Mouse (Mus musculus) cerebellum, adult 9-11 months (tissue): ENCODE measurements around the gene Tmppe.

Experiments used
- DNase-seq: peaks from one replicate; pipeline ENCODE4 v3.0.0; 2022

Gene Tmppe

DNA sequence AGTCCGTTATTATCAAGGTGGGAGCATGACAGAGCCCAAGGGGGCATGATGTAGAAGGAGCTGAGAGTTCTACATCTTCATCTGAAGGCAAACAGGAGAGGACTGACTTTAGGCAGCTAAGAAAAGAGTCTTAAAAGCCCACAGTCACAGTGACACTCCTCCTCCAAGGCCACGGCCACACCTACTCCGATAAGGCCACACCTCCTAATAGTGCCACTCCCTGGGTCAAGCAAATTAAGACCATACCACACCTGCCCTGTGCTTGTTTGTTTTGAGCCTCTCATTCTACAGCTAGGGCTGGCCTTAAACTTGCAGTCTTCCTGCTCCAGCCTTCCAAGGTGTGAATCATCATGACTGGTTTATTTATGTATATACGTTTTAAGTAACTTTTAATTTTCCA is 5.6 kb upstream of the Tmppe start:
- no peak for DNase-seq

DNA sequence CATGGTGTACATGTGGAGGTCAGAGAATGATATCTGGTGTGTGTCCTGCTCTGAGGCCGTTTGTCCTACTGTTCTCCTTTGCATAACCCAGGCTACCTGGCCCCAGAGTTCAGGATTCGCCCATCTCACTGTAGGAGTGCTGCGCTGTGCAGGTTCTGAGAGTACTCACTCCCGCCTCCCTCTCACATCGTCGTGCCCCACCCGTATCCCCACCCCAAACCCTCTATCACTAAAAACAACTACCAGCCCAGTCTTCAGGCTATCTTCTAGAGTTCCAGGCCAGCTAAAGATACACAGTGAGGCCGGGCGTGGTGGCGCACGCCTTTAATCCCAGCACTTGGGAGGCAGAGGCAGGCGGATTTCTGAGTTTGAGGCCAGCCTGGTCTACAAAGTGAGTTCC is 1.2 kb upstream of the Tmppe start:
- DNase-seq = no peak

DNA sequence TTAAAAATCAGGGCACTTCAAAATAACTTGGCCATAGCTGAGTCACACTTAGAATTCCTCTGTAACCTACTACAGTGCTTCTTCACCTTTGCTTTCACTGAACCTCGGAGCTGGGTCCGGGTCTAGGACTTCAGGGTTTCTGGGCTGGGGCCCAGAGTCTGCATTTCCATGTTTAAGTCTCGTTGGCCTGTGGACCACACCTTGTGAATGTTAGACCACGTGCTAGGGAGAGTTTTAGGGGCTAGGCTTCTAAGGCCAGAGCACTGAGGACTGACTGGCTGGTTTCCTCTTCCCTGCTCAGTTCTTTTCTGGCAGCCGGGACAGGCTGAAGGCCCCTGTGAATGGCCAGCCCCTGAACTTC is 337 bp upstream of the Tmppe start:
- no peak for DNase-seq

DNA sequence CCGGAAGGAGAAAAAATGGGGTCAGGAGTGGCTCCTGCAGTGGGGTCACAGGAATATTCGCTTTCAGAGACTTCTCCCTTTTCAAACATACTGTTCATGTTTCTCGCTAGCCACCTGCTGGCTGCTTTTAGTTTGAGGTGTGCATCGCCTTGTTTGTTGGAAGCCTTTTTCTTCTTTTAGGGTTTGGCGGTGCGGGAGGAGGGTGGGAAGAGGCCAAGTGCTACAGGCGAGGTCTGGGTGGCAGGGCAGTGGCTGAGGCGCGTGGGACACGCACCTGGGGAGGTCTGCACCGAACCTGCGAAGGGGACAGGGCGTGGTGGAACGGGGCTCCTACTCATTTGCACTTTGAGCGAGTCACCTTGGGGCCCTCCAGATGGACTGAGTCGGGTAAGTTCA is 778 bp downstream of the Tmppe start:
- DNase-seq = peak; percentile 40

DNA sequence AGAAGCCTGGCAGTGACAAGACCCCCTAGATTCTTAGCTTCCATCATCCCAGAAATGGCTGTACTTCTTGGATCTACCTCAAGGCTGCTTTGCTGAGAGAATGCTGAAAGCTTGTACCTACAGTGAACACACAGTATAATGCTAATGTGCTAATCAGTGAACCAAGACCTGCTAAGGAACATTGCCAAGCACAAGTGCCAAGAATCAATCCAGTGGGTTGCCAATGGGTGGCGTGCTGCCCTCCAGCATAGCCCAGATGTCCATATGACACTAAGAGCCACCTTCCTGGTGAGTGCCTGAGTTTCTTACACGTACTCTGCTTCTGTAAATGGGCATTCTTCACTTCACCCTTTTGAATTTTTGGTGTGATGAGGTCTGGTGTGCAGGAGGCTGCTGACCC is 6.8 kb downstream of the Tmppe start:
- no peak for DNase-seq

DNA sequence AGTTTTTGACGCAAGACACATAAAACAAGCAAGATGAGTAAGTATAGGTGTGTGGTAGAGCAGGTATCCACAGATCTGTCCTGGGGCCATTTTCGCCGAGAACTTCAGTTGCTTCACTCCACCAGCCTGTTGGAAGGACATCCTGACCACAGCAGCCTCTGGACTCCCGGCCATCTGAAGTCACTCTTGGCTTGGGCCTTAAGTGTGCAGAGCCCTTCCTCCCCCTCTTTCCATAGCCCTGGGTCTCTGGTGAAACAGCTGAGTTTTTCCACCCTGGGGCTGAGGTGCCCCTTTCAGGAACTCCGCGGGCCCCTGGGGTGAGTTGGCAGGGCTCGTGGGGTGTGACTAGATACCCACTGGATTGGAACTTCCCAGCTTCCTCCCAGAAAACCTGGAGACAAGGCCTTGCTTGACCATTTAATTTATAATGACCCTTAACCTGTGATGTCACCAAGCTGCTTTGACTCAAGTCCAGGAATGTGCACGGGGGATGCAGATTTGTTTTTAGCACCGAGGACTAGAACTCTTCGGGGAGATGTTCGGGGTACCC is 9.5 kb downstream of the Tmppe start:
- no peak for DNase-seq

DNA sequence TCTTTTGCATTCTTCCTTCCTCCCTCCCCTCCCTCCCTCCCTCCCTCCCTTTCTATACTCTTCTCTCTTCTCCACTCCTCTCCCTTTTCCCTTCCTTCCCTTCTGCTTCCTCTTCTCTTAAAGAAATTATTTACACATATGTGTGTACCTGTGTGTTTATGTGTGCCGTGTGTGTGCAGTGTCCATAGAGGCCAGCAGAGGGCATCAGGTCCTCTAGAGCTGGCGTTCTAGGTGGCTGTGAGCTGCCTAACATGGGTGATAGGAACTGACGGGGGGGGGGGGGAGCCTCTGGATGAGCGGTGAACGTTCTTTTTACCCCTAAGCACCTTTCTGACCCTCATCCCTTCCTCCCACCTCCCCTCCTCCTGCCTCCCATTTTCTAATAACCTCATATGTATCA is 10.4 kb downstream of the Tmppe start:
- no peak for DNase-seq

DNA sequence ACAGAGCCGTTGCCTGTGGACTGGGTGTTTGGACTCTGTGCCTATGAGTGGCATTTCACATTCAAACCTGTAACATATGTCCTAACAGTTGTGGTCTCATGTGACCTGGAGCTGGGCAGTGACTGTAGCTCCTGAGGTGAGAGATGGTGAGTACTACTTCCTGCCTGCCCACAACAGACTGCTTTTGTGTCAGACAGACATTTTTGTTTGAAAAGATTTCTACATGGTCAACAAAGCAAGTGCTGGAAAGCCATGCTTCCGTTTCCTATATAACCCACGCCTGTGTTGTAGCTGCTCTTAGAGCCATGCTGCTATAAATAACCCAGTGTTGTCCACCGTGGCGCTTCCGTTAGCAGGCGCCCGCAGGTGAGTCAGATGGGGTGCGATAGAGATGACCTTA is 11.5 kb downstream of the Tmppe start:
- DNase-seq = no peak

DNA sequence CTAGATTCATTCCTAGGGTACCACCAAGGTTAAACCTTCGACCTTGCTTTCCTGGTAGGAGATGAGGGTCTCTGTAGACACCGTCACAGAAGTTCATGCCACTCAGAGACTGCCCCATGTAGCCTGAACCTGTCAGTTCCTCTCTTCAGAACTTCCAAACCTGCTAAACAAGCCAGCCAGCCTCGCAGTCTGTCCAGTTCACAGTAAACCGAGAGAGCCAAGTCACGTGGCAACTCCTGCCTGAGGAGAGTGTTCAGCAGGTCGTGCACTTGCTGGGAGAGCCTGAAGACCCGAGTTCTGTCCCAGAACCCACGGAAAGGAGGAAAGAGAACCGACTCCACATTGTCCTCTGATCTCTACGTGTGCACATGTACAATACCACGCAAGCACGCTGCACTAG is 13.0 kb downstream of the Tmppe start:
- no peak for DNase-seq

DNA sequence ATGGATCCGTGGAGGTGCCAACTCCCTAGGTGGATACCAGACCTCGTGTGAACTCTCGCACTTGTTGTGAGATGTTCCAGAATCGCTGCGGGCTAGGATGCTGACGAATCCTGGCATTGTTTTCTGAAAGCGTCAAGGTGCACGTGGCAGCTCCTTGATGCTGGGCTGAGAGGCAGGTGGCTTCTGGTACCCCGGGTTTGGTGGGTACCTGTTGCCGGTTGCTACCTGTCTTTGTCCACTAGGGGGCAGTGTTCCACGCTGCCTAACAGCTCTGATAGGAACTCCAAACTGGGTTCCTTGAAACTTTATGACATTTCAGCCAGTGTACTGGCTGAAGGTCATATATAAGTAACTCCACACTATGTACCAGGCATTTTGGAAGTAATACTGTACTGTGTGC is 14.8 kb downstream of the Tmppe start:
- no peak for DNase-seq

DNA sequence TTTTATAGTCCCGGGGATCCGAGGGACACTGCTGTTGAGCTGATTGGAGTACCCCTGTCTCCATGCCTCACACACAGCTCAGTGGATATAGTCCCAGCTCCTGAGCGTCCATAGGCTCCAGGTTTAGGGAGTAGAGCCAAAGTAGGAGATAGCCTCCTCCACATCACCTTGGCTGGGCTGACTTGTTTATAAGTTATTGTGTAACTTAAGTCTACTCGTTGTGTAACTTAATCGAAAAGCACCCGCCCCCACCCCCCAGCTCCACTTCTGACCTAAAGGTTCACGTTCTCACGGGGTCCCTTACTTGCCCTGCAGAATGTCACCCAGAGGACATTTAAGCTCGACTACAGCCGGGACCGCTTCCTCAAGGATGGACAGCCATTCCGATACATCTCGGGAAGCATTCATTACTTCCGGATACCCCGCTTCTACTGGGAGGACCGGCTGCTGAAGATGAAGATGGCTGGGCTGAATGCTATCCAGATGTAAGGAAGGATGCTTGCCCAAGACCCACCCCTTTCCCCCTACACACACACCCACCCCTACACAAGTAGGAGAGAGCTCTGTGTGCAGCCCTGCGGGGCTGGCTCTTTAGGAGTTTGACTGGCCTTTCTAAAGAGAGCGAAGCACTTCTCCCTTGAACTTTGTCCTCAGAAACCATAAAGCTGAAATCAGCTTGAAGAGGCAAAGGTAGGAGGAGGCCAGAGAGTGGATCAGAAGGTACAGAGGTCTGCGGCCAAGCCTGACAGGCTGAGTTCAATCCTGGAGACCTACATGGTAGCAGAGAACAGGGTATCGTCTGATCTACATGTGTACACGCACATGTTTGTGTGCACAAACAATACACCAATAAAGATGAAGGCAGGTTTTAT is 16.0 kb downstream of the Tmppe start:
- DNase-seq = no peak

DNA sequence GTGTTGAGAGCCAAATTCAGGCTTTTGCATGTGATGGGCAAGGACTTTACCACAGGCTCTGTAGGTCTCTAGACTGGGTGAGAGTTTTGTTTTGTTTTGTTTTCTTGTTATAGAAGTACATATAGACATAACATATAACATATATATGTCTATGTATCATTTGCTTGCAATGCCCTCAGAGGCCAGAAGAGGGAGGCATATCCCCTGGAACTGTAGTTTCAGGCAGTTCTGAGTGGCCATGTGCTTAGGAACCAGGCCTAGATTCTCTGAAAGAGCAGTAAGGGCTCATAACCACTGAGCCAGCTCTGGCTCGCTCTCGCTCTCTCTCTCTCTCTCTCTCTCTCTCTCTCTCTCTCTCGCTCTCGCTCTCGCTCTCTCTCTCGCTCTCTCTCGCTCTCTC is 17.3 kb downstream of the Tmppe start:
- no peak for DNase-seq

DNA sequence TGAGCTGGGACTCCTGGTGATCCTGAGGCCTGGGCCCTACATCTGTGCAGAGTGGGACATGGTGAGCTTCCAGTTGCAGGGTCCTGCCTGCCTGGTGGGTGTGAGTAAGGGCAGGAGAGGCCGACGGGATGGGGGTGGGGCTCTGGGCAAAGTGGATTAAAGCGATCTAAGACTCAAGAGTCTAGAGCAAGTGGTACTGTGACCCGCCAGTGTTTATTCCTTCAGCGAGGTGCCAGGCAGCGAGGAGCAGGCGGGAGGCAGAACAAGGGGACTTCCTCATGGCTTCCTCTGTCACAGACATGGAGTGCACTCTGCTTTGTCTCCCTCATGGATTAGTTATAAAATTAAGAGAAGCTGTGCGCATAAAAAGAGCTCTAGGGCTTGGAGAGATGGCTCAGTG is 19.5 kb downstream of the Tmppe start:
- no peak for DNase-seq

DNA sequence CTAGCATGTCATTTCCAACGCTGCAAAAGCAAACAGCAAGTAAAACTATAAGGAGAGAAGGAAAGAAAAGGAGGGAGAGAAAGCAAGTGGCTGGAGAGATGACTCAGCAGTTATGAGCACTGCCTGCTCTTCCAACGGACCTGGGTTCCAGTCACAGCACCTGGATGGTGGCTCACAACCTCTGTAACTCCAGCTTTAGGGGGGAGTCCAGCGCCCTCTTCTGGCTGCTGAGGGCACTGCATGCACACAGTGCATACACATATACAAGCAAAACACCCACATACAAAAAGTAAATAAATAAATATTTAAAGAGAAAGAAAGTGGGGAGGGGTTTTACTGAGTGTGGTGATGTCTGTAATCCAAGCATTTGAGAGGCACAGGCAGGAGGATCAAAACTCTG is 20.1 kb downstream of the Tmppe start:
- DNase-seq = no peak

DNA sequence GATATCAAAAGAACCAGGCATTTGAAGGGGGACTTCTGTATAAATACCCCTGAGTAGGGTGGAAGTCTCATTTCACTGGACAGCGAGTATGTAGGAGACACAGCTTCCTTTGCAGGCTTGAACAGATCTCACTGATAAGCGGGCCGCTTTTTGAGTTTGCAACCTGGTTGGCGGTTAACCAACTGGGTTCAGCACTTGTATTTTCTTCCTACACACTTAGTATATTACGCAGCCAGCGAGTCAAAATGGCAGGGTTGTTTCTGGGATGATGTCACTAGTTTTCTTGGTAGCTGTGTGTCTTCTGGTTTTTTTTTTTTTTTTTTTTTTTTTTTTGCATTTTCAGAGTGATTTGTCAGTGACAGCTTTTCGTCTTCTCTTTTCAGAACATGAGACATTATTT is 20.9 kb downstream of the Tmppe start:
- no peak for DNase-seq

DNA sequence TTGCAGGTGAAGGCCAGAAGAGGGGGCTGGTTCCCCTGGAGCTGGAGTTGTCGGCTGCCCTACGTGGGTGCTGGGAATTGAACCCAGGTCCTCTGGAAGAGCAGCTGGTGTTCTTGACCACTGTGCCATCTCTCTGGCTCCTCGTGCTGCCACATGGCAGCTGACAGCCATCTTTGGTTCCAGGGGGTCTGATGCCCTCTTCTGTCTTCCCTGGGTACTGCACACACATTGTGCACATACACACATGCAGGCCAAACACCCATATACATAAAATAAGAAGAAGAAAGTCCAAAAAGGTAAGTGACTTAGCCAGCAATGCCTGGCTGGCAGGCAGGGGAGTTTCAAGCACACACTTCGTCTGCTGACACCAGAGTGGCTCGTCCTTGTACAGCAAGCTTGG is 24.7 kb downstream of the Tmppe start:
- DNase-seq = no peak

DNA sequence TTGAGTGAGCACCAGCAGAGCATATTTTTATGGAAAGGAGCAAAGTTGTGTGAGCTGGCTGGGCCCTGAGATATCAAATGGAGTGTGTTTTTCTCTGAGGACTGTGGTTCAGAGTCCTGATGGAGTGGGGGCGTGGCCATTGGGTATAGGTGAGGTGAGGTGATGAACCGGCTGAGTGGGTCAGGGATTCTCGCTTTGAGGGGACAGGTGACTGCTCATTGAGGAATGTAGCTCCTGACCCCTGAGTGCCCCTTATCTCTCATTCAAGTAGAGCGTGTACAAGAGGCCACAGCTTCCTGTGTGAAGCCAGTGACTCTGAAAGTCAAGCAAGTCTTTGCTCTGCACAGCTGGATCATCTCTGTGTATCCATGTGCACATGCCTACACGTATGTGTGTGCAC is 25.3 kb downstream of the Tmppe start:
- DNase-seq = no peak

DNA sequence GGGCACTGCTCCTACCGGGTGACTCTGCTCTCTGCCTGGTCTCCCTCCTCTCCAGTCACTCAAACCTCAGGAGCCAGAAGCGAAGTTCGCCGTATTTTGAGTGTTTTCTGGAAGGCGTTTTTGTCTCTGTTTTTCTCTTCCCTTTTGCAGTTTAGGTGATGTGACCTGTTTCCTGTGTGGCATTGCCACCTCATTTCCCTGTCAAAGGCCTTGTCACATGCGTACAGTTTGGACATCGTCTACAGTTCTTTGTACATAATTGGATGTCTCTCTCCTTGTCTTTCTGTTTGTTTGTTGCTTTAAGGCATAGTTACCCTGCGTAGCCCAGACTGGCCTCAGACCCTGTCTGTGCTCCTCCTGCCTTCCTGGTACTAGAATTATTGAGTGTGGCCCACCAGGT is 26.5 kb downstream of the Tmppe start:
- DNase-seq = no peak

DNA sequence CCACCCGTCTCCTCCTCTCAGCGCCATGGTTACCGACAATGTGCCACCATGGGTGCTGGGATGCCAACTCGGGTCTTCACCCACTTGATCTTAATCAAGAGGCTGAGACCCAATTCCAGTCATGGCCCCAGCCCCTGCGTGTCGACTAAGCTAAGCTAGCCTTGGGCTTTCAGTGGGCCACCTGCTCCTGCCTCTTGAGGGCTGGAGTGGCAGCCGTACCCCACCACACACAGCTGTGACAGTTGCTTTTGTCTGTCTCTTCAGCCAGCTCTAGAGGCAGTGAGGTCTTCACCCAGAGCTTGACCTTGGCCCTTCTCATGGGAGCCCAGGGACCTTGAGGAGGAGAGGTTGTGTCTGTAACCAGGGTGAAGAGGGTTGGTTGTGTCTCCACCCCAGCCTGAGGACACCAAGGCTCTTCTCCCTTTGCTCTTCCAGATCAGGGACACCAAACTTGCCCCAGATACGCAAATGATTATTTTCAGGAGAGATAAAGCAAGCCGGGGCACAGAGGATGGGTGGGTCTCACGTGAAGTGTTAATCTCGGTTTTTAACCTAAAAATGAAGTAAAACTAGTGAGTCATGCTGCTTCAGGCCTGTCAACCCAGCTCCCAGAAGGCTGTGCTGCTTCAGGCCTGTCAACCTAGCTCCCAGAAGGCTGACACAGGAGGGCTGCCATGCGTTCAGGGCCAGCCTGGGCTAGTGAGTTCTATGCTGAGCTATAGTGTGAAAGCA is 27.4 kb downstream of the Tmppe start:
- DNase-seq = no peak

DNA sequence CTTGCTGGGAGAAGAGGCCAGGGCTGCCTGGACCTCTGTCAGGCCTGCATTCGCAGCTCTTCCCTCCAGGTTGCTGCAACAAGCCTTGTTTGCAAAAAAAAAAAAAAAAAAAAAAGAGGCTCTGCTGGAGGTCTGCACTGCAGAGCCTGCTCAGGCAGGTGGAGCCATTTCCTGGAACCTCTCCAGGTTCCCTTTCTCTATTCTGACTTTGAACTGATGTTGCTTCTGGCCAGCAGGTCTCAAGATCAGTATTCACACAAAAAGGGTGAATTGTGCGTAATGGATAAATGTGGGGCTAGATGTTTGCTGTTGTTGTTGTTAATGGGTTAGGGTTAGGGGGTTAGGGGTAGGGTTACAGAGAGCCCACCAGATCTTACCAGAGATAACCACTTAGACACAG is 34.8 kb downstream of the Tmppe start:
- no peak for DNase-seq

DNA sequence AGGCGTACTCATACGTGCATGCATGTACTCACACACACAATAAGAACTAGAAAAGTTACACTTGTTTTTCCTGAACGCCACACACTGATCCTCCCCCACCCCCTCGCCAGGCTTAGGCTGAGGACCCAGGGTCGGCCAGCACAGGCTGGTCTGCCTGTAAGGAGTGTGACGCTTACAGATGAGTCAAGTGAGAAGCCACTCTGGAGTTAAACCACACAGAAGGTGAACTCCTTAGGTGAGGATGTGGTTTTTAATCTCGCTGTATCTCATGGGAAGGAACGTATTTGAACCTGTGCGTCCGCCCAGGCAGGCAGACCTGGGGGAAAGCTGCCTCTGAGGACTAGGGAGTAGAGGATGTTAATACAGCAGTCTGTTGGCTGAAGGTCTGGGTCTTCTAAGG is 39.6 kb downstream of the Tmppe start:
- no peak for DNase-seq

DNA sequence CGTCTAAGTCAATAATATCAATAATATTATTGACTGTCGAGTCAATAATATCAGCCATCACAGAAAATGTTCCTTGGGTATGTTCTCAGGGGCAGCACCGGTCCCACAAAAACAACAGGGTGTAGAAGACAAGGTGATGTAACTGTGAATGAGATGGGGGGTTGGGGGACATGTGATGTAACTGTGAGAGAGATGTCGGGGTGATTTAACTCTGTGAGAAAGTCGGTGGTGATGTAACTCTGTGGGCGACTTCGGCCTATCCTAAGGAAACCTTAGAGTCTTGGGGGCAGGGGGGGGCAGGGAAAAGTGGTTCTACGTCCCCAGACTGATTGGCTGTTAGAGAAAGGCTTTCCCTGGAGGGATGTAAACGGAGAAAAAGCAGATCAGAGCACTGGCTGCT is 41.3 kb downstream of the Tmppe start:
- DNase-seq = no peak

DNA sequence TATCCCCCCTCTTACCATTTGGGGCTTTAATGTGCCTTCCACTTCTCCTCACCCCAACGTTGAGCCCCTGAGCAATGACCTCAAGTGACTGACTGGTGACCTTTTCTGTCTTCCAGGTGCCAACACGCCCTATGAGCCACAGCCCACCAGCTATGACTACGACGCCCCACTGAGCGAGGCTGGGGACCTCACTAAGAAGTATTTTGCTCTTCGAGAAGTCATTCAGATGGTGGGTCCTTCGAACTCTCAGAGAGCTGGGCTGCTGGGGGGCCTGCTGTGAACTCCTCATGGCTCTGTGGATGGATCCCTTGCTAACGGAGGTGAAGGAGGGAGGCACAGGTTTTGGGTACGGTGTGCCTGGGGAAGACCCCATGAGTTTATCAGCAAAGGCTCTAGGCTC is 42.0 kb downstream of the Tmppe start:
- no peak for DNase-seq

DNA sequence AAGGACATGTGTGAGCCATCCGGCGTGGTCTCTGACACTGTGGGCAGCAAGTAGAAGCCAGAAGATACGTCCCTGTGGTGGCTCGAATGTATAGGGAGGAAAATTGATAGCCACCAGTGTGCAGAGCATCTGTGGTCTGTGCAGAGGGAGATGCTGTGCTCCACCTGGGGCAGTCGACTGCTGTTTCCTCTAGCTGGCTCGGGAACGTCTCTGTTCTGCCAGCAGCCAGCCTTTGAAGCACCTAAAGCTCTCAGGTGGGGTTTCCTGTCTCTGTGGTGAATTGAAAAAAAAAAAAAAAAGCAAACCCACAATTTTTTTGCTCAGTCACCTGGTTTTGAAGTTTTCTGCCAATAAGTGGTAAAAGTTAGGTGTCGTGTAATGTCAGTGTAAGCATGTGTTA is 42.4 kb downstream of the Tmppe start:
- no peak for DNase-seq

DNA sequence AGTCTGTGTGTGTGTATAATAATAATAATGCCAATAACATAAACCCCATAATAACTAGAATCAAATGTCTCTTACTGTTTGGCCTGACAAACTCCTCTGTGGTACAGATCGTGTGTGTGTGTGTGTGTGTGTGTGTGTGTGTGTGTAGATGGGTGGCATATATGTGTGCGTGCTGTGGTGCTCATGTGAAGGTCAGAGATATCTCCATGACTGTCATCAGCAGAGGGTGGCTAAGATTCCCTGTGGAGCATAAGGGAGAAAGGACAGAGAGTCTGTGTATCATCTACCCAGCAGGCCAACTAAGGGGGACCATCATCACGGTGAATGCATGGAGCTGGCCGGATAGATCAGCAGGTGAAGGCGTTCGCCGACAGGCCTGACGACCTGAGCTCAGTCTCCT is 46.0 kb downstream of the Tmppe start:
- no peak for DNase-seq
